Mouse (Mus musculus) thymus, adult 2 months (tissue): ENCODE results near the gene 4921539E11Rik.

Experiments used
- CTCF ChIP-seq: fragments of 200-500 bp; IDR thresholded peaks from 2 replicates; pipeline ENCODE4 v1.5.1; 2012; ENCODE audit warnings: mild to moderate bottlenecking, control low read depth, low read length, moderate library complexity, borderline replicate concordance; ENCODE audit not compliant: control insufficient read depth, poor library complexity, insufficient read depth; ENCODE audit errors: extremely low read depth
- POLR2A ChIP-seq: fragments of 200-500 bp; IDR thresholded peaks from 2 replicates; pipeline ENCODE4 v1.6.1; 2012; ENCODE audit warnings: mild to moderate bottlenecking, low read length, control low read depth, moderate library complexity; ENCODE audit not compliant: control insufficient read depth, poor library complexity, insufficient read depth; ENCODE audit errors: extremely low read depth

DNA sequence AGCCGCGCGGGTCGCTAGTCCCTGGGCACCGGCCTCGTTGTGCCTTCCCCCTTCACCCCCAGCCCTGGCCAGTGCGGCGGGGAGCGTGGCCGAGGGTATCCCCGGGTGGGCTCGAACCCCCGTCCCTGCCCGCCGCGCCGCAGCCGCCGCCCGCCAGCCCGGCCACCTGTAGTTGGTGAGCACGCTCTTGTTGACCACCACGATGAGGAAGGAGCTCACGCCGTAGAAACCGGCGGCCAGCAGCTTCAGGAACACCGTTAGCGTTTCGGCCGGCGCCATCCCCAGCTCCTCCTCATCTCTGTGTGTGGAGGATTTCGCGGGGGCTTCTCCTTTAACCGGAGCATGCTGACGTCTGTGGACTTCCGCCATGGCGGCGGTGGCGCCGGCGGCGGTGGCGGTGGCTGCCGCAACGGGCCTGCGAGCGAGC lies 76.2 kb downstream of the 4921539E11Rik start:
- TF ChIP-seq CTCF (0 out of 2 replicates have a peak, but pooled peaks have one; percentile 29), POLR2A (peak; percentile 94)
